Mouse (Mus musculus) CH12.LX (cell line): ENCODE data around the gene Ednra. TPM values are rescaled to one million over a fixed set of nuclear protein-coding genes. Genes with fewer than 3 reads are reported as not detected.

ENCODE experiments used
- DNase-seq: peaks from one replicate; pipeline ENCODE4 v3.0.0-alpha.2; 2013; ENCODE audit errors: extremely low read depth
- H3K27ac ChIP-seq: 2 replicates; pipeline ENCODE4 v1.5.1; 2012; ENCODE audit warnings: low read depth, mild to moderate bottlenecking, control low read depth, moderate library complexity; ENCODE audit not compliant: insufficient read depth
- H3K27me3 ChIP-seq: replicated peaks from 2 replicates; pipeline ENCODE3; 2012; ENCODE audit warnings: inconsistent platforms
- H3K36me3 ChIP-seq, 2 experiments: replicated peaks in 1 of 2; 2 replicates each; pipeline versions ENCODE3 to v1.6.1; 2012; ENCODE audit warnings: inconsistent platforms in 1 of 2, low read length in 1 of 2, mild to moderate bottlenecking in 1 of 2, mixed read lengths in 1 of 2, moderate library complexity in 1 of 2; ENCODE audit not compliant: control insufficient read depth in 1 of 2, insufficient read depth in 1 of 2
- H3K4me1 ChIP-seq, 2 experiments: 2 replicates each; pipeline ENCODE4 v1.6.1; 2012; ENCODE audit warnings: inconsistent platforms in 1 of 2, moderate library complexity in 1 of 2; ENCODE audit not compliant: insufficient read depth in 2 of 2, control insufficient read depth in 1 of 2
- H3K4me2 ChIP-seq: 2 replicates; pipeline ENCODE4 v1.6.1; 2012; ENCODE audit warnings: low read depth, mild to moderate bottlenecking, control low read depth; ENCODE audit not compliant: poor library complexity, insufficient read depth, severe bottlenecking
- H3K4me3 ChIP-seq, 3 experiments: fragments of 150-350 bp in 1 of 3; sonication (generic) in 1 of 3; replicated peaks in 1 of 3; 2 replicates each; pipeline versions ENCODE3 to v1.5.1; 2011 to 2012; ENCODE audit warnings: low read depth in 2 of 3, low read length in 2 of 3, mild to moderate bottlenecking in 2 of 3, moderate library complexity in 2 of 3, control low read depth in 1 of 3, improper control_type of control experiment in 1 of 3, inconsistent platforms in 1 of 3, mixed read lengths in 1 of 3; ENCODE audit not compliant: poor library complexity in 1 of 3
- H3K79me2 ChIP-seq: replicated peaks from 2 replicates; pipeline ENCODE4 v1.6.1; 2012; ENCODE audit warnings: mild to moderate bottlenecking, moderate library complexity; ENCODE audit not compliant: control insufficient read depth, poor library complexity, insufficient read depth, severe bottlenecking; ENCODE audit errors: extremely low read depth
- H3K9ac ChIP-seq: 2 replicates; pipeline ENCODE4 v1.6.1; 2012; ENCODE audit warnings: low read depth, mild to moderate bottlenecking, control low read depth, moderate library complexity; ENCODE audit not compliant: insufficient read depth
- H3K9me3 ChIP-seq: replicated peaks from 2 replicates; pipeline ENCODE3; 2012; ENCODE audit warnings: low read length, inconsistent platforms, mixed read lengths
- CTCF ChIP-seq, 2 experiments: IDR thresholded peaks in 1 of 2; conservative IDR thresholded peaks in 1 of 2; 2 replicates each; pipeline ENCODE4 v1.5.1; 2011 to 2012; ENCODE audit warnings: low read depth in 2 of 2, low read length in 2 of 2, improper control_type of control experiment in 1 of 2, inconsistent platforms in 1 of 2, mild to moderate bottlenecking in 1 of 2, moderate library complexity in 1 of 2
- E2F4 ChIP-seq: IDR thresholded peaks from 2 replicates; pipeline ENCODE4 v1.6.1; 2011; ENCODE audit warnings: low read depth, low read length, improper control_type of control experiment; ENCODE audit not compliant: insufficient replicate concordance
- ELF1 ChIP-seq: IDR thresholded peaks from 2 replicates; pipeline ENCODE4 v1.6.1; 2014; ENCODE audit warnings: low read depth, mild to moderate bottlenecking, inconsistent platforms, low read length, improper control_type of control experiment
- ETS1 ChIP-seq: conservative IDR thresholded peaks from 2 replicates; pipeline ENCODE4 v1.6.1; 2012; ENCODE audit warnings: low read depth, mild to moderate bottlenecking, inconsistent platforms, low read length, improper control_type of control experiment, moderate library complexity
- GABPA ChIP-seq: IDR thresholded peaks from 2 replicates; pipeline ENCODE4 v1.6.1; 2012; ENCODE audit warnings: low read depth, low read length, improper control_type of control experiment, inconsistent platforms; ENCODE audit not compliant: insufficient replicate concordance
- HCFC1 ChIP-seq: IDR thresholded peaks from 2 replicates; pipeline ENCODE4 v1.6.1; 2012; ENCODE audit warnings: low read depth, mild to moderate bottlenecking, inconsistent platforms, low read length, improper control_type of control experiment
- JUND ChIP-seq: conservative IDR thresholded peaks from 2 replicates; pipeline ENCODE4 v1.6.1; 2011; ENCODE audit warnings: low read depth, low read length, improper control_type of control experiment
- MAFK ChIP-seq: IDR thresholded peaks from 2 replicates; pipeline ENCODE4 v1.6.1; 2011; ENCODE audit warnings: low read length, improper control_type of control experiment; ENCODE audit not compliant: insufficient replicate concordance
- MAZ ChIP-seq: IDR thresholded peaks from 2 replicates; pipeline ENCODE4 v1.6.1; 2012; ENCODE audit warnings: low read depth, mild to moderate bottlenecking, inconsistent platforms, low read length, improper control_type of control experiment, moderate library complexity
- MEF2A ChIP-seq: IDR thresholded peaks from 2 replicates; pipeline ENCODE4 v1.6.1; 2014; ENCODE audit warnings: low read depth, mild to moderate bottlenecking, inconsistent platforms, low read length, improper control_type of control experiment, borderline replicate concordance
- PAX5 ChIP-seq: IDR thresholded peaks from 2 replicates; pipeline ENCODE4 v1.6.1; 2012; ENCODE audit warnings: low read length, inconsistent platforms, mixed read lengths
- USF2 ChIP-seq: conservative IDR thresholded peaks from 2 replicates; pipeline ENCODE4 v1.6.1; 2011; ENCODE audit warnings: low read depth, low read length, improper control_type of control experiment
- ZC3H11A ChIP-seq: IDR thresholded peaks from 2 replicates; pipeline ENCODE4 v1.6.1; 2012; ENCODE audit warnings: low read depth, mild to moderate bottlenecking, inconsistent platforms, low read length, improper control_type of control experiment
- ZMIZ1 ChIP-seq: IDR thresholded peaks from 2 replicates; pipeline ENCODE4 v1.6.1; 2012; ENCODE audit warnings: low read depth, mild to moderate bottlenecking, inconsistent platforms, low read length, improper control_type of control experiment
- dilution Hi-C: fragments of 300-500 bp; cut with MboI; formaldehyde crosslinking; loops from 2 replicates; pipeline ENCODE4 v1.14.3; 2020; ENCODE audit warnings: low sequenced_read_pairs; ENCODE audit not compliant: extremely low pct_unique_long_range_greater_than_20kb, extremely low pct_ligation_motif_present
- in situ Hi-C: fragments of 300-500 bp; cut with MboI; formaldehyde crosslinking; loops from 3 replicates; pipeline ENCODE4 v1.14.3; 2019; ENCODE audit warnings: low sequenced_read_pairs, low pct_ligation_motif_present, low pct_unique_long_range_greater_than_20kb, mixed read lengths
- polyA plus RNA-seq: library from polyadenylated mRNA; unstranded; fragments of >175 nt; gene quantifications from 2 replicates; pipeline ENCODE4 v1.2.1, GENCODE M21; 2012; ENCODE audit warnings: low read depth; ENCODE audit not compliant: insufficient read length
- total RNA-seq, 2 experiments: library from RNA; depleted of rRNA; stranded (reverse); fragments of 300-350 nt in 1 of 2; fragments of >200 nt in 1 of 2; gene quantifications; 2 replicates each; pipeline ENCODE4 v1.2.3; 2012 to 2014

The Ednra gene
- total RNA-seq (2012; rRNA removed) (0.04 and 0.08 TPM in 2 replicates), total RNA-seq (2014; rRNA removed) (not detected in 2 replicates), polyA plus RNA-seq (0.07 and 0.09 TPM in 2 replicates)

DNA sequence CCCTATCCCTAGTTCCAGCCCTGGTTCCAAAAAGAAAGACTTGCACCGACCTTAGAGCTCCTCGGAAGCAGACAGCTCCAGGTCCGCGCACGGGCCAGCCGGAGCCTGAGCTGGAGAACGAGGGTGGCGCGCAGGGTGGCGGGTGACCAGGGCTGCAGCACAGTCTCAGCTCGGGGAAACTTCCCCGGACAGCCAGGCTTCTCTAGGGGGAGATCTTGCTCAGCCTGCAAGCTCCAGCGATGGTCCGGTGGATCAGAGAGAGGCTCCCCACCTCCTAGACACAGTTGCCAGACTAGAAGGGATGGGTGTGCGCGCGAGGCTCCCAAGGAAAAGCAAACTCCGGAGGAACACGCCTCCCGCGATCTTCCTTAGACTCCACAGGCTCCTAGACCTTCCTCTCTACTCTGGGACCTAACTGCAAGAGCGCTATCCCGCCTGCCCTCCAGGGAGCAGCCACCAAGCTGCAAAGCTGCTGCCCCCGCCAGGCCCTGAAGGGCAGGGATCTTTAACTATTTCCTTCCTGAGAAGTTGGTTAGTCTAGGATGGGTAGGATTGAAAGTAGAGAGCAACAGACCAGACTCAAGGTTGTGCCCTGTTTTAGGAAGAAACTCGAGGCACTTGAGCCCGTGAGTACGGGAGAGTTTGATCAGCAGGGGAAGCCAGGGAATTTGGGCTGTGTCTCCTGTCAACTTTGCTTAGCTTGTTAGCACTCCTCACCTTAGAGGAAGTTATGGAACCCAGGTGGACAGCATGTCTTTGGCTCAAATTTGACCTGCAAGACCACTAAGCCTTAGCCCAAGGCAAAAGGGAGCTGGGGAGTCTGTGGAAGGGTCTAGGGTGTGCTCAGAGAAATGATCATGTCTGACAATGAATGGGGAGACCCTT is at the start of gene Ednra:
Ednra (minus strand) TSS at position 419 of the 885 bp plus-strand sequence.
- dilution Hi-C loops, result no loop called here
- in situ Hi-C loops, result no loop called here
- no peaks in the 10 kb centered on the region for H3K9me3 ChIP-seq
- no peak within 1 kb of the TSS for H3K4me3 ChIP-seq
- no peaks in the 10 kb centered on the region for H3K36me3 ChIP-seq
- no peak within 1 kb of the TSS for H3K27ac ChIP-seq
- no peaks in the 10 kb centered on the region for H3K4me1 ChIP-seq
- H3K79me2 ChIP-seq, result no peaks in the 10 kb centered on the region
- no peak within 1 kb of the TSS for H3K9ac ChIP-seq
- no peak within 1 kb of the TSS; the same call in 1 of the 2 replicates for H3K4me2 ChIP-seq
- TF ChIP-seq PAX5, result no peak
- no peak for TF ChIP-seq USF2
- TF ChIP-seq ETS1, result no peak
- no peak for TF ChIP-seq HCFC1
- TF ChIP-seq ELF1, result no peak
- TF ChIP-seq ZMIZ1, result no peak
- TF ChIP-seq GABPA, result no peak
- TF ChIP-seq MAFK, result no peak
- DNase-seq, result no peak
- no peaks in the 10 kb centered on the region for H3K27me3 ChIP-seq

DNA sequence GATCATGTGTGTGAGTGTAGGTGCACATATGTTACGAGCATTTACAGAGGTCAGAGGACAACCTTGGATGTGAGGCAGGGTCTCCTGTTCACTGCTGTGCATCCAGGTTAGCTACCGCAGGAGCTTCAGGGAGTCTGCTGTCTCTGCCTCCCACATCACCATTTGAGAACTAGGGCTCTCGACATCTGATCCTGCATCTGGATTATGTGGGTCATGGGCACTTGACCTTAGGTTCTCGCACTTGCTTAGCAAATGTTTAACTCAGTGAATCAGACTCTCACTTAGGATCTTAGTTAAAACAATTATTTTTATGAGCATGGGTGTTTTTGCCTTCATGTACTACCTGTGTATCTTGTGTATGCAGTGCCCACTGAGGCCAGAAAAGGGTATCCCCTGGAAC is 49.6 kb upstream of the Ednra start:
- no peak for DNase-seq
- H3K9ac ChIP-seq, result no peak overlapping the region
- no peak overlapping the region for H3K4me3 ChIP-seq
- TF ChIP-seq ZC3H11A, result no peak
- TF ChIP-seq E2F4, result no peak
- no peak for TF ChIP-seq MAZ
- no peak for TF ChIP-seq JUND
- TF ChIP-seq, all 38 proteins: peak for 0
- Histone ChIP-seq H3K27me3 (no peaks in the 10 kb centered on the region), H3K4me2 (no peak overlapping the region), H3K27ac (no peak overlapping the region), H3K79me2 (no peaks in the 10 kb centered on the region), H3K36me3 (no peaks in the 10 kb centered on the region), H3K9me3 (no peaks in the 10 kb centered on the region), H3K4me1 (no peaks in the 10 kb centered on the region)
- dilution Hi-C loops (no loop called here), in situ Hi-C loops (no loop called here)

GRCm38 (mm10) chr8:77773256-77773655 is 49.0 kb upstream of the Ednra start:
- no peaks in the 10 kb centered on the region for H3K9me3 ChIP-seq
- no peaks in the 10 kb centered on the region for H3K36me3 ChIP-seq
- no peak overlapping the region for H3K27ac ChIP-seq
- no peak overlapping the region for H3K4me2 ChIP-seq
- no peak overlapping the region for H3K4me3 ChIP-seq
- in situ Hi-C loops, result no loop called here
- no peaks in the 10 kb centered on the region for H3K27me3 ChIP-seq
- H3K79me2 ChIP-seq, result no peaks in the 10 kb centered on the region
- H3K4me1 ChIP-seq, result no peaks in the 10 kb centered on the region
- DNase-seq, result peak; percentile 22
- no peak overlapping the region for H3K9ac ChIP-seq
- peak; percentile 59 to 67 for TF ChIP-seq CTCF (conservative IDR thresholded peaks at IDR 0.05 in 1 of 2, IDR thresholded peaks at IDR 0.05 in 1 of 2; ENCODE audit: low read depth in 2 of 2, low read length in 2 of 2)
- no peak for TF ChIP-seq MEF2A
- dilution Hi-C loops, result no loop called here
